Mouse (Mus musculus): ENCODE results near the gene Prr23a3. TPM values are rescaled to one million over a fixed set of nuclear protein-coding genes. Genes with fewer than 3 reads are reported as not detected.
A peak's percentile ranks its signal among the peaks of the same experiment; 100 is the strongest.

Prr23a3 gene
- polyA plus RNA-seq (2015; fragmentation: Nextera tagmentation; extraction: Ambion mirVana) = not detected in 2 replicates

DNA sequence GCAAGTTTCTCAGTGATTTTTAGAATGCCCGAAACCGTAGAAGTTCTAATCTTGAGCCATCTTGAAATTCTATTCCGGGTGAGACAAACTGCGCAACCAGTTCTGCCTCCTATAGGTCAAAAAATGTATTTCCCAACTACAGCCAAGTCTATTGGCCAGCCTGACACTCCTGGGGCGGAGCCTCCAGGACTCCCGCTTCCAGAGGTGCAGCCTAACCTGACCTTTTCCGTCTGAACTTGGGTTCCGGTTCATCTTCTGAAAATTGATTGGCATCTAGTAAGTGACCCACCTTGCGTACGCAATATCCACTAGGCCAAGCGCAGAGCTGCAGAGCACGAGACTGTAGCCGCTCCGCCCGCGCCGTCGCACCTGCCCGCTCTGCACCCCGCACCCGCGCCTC lies at the start of gene Prr23a3:
TSS of gene Prr23a3 (plus strand) at position 197 of the 400 bp plus-strand sequence.
- ATAC-seq = no peak
- Histone ChIP-seq H3K4me1 (no peaks in the 10 kb centered on the region), H3K27me3 (no peaks in the 10 kb centered on the region), H3K27ac (no peak within 1 kb of the TSS), H3K4me3 (no peak within 1 kb of the TSS), H3K4me2 (no peak within 1 kb of the TSS), H3K36me3 (ENCODE audit: poor library complexity, severe bottlenecking) (no peaks in the 10 kb centered on the region), H3K9me3 (replicated peaks) (0 out of 2 replicates have a peak, but pooled peaks cover 2% of the 10 kb centered on the region), H3K9ac (no peak within 1 kb of the TSS)
- WGBS = 67% methylated on average over 22 of the region's 22 CpGs

DNA sequence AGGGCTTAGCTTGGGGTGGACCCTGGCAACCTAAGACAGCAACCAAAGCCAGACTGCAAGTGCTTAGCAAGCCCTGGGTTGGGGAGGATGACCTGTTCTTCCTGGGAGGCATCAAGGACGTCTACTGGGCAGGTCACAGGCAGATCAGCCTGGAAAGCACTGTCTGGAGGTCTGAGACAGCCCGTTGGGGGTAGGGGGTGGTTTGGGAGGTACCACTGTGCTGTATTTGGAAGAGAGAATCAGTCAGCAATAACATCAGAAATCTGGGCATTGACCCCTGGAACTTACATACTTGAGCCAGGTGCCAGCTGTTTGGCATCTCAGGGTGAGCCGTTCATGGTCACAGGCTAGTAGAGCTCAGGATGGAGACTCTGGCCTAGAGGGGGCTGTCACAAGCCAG lies 48.5 kb upstream of the Prr23a3 start:
- WGBS = 69% methylated on average over 3 of the region's 3 CpGs

GRCm38 (mm10) chr9:98817592-98817991 lies 47.0 kb upstream of the Prr23a3 start:
- H3K4me3 ChIP-seq = no peak overlapping the region
- no peaks in the 10 kb centered on the region for H3K36me3 ChIP-seq (ENCODE audit: poor library complexity, severe bottlenecking)
- no peak overlapping the region for H3K4me2 ChIP-seq
- no peak overlapping the region for H3K27ac ChIP-seq
- WGBS = 95% methylated on average over 7 of the region's 7 CpGs
- no peaks in the 10 kb centered on the region for H3K27me3 ChIP-seq
- H3K9me3 ChIP-seq (replicated peaks) = no peaks in the 10 kb centered on the region
- no peaks in the 10 kb centered on the region for H3K4me1 ChIP-seq
- ATAC-seq = no peak
- H3K9ac ChIP-seq = no peak overlapping the region

More for the DNA sequence above, 48.5 kb upstream of the Prr23a3 start:
- no peak for ATAC-seq
- H3K9me3 ChIP-seq (replicated peaks) = no peaks in the 10 kb centered on the region
- no peaks in the 10 kb centered on the region for H3K36me3 ChIP-seq (ENCODE audit: poor library complexity, severe bottlenecking)
- H3K27me3 ChIP-seq = no peaks in the 10 kb centered on the region
- no peak overlapping the region for H3K27ac ChIP-seq
- H3K9ac ChIP-seq = no peak overlapping the region
- no peaks in the 10 kb centered on the region for H3K4me1 ChIP-seq
- no peak overlapping the region for H3K4me2 ChIP-seq
- no peak overlapping the region for H3K4me3 ChIP-seq

GRCm38 (mm10) chr9:98818971-98819370 lies 45.6 kb upstream of the Prr23a3 start:
- Histone ChIP-seq H3K27ac (no peak overlapping the region), H3K27me3 (no peaks in the 10 kb centered on the region), H3K4me1 (no peaks in the 10 kb centered on the region), H3K4me2 (no peak overlapping the region), H3K36me3 (ENCODE audit: poor library complexity, severe bottlenecking) (no peaks in the 10 kb centered on the region), H3K4me3 (no peak overlapping the region), H3K9me3 (replicated peaks) (0 out of 2 replicates have a peak, but pooled peaks cover 5% of the 10 kb centered on the region), H3K9ac (no peak overlapping the region)
- ATAC-seq = no peak
- WGBS = 90% methylated on average over 5 of the region's 5 CpGs

- H3K4me3 ChIP-seq = no peak overlapping the region
- H3K36me3 ChIP-seq (ENCODE audit: poor library complexity, severe bottlenecking) = no peaks in the 10 kb centered on the region
- H3K9me3 ChIP-seq (replicated peaks) = 0 out of 2 replicates have a peak, but pooled peaks cover 5% of the 10 kb centered on the region
- no peak for ATAC-seq
- H3K4me1 ChIP-seq = no peaks in the 10 kb centered on the region
- whole genome bisulfite sequencing = 88% methylated on average over 2 of the region's 2 CpGs
- no peak overlapping the region for H3K9ac ChIP-seq
- H3K4me2 ChIP-seq = no peak overlapping the region
- H3K27ac ChIP-seq = no peak overlapping the region
- no peaks in the 10 kb centered on the region for H3K27me3 ChIP-seq
These were observed 45.1 kb upstream of the Prr23a3 start for GRCm38 (mm10) chr9:98819481-98819880.

DNA sequence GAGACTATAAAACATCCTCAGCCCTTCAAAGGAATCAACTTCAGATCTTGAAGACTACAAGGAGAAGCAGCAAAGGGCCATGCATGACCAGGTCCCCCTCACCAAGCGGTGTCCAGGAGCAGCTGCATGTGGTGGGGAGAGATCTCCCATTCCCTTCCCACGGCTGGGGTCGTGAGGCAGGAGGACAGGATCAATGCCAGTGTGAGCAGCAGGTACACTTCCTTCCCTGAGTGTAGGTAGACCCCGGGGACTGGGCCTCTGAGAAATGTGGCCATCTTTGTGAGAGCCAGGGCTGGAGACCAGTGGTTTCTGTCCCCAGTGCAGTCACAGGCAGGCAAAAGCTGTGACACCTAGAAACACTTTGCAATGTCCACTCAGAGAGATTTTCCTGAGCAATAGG lies 44.1 kb upstream of the Prr23a3 start:
- Histone ChIP-seq H3K36me3 (ENCODE audit: poor library complexity, severe bottlenecking) (no peaks in the 10 kb centered on the region), H3K27me3 (no peaks in the 10 kb centered on the region), H3K4me2 (no peak overlapping the region), H3K27ac (no peak overlapping the region), H3K9ac (no peak overlapping the region), H3K9me3 (replicated peaks) (0 out of 2 replicates have a peak, but pooled peaks cover 5% of the 10 kb centered on the region), H3K4me3 (no peak overlapping the region), H3K4me1 (no peaks in the 10 kb centered on the region)
- 88% methylated on average over 4 of the region's 4 CpGs for WGBS
- no peak for ATAC-seq

DNA sequence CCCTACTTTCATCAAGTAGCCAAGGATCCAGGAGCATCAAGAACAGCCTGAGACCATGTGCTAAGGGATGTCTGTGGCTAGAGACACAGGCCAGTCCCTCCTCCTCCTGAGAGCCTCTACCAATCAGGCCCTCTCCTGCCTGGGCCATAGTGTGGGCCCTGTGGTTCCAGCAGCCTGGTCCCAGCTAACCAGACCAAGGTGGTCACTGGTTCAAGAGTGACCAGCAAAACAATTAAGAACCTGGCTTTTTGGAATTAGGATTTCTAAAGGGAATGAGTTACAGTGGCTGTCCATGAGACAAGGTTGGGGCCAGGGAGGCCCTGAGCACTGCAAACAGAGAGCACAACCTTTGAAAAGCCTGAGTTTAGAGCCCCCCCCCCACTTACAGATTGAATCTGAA lies 43.5 kb upstream of the Prr23a3 start:
- no peak for ATAC-seq
- H3K4me3 ChIP-seq = no peak overlapping the region
- 0 out of 2 replicates have a peak, but pooled peaks cover 5% of the 10 kb centered on the region for H3K9me3 ChIP-seq (replicated peaks)
- H3K27me3 ChIP-seq = no peaks in the 10 kb centered on the region
- no peak overlapping the region for H3K4me2 ChIP-seq
- no peak overlapping the region for H3K27ac ChIP-seq
- H3K9ac ChIP-seq = no peak overlapping the region
- no peaks in the 10 kb centered on the region for H3K4me1 ChIP-seq
- H3K36me3 ChIP-seq (ENCODE audit: poor library complexity, severe bottlenecking) = no peaks in the 10 kb centered on the region

DNA sequence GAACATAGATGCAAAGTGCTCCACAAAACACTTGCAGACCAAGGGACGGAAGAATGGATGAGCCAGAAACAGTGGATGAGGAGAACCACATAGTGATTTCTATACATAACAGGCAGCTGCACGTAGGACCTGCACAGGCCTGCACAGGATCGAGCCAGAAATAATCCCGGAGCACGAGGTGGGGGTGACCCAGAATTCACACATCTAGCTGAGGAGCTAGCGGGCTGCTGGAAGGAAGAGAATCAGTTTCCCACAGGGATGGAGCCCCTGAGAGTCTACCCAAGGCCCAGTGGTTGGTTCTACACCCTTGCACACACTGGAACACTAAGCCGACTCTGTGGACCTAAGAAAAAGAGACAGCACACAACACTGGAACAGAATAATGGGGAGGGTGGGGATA lies 40.8 kb upstream of the Prr23a3 start:
- 88% methylated on average over 7 of the region's 7 CpGs for WGBS
- Histone ChIP-seq H3K27ac (no peak overlapping the region), H3K9ac (no peak overlapping the region), H3K4me1 (no peaks in the 10 kb centered on the region), H3K4me2 (no peak overlapping the region), H3K9me3 (replicated peaks) (0 out of 2 replicates have a peak, but pooled peaks cover 5% of the 10 kb centered on the region), H3K27me3 (no peaks in the 10 kb centered on the region), H3K36me3 (ENCODE audit: poor library complexity, severe bottlenecking) (no peaks in the 10 kb centered on the region), H3K4me3 (no peak overlapping the region)
- no peak for ATAC-seq

DNA sequence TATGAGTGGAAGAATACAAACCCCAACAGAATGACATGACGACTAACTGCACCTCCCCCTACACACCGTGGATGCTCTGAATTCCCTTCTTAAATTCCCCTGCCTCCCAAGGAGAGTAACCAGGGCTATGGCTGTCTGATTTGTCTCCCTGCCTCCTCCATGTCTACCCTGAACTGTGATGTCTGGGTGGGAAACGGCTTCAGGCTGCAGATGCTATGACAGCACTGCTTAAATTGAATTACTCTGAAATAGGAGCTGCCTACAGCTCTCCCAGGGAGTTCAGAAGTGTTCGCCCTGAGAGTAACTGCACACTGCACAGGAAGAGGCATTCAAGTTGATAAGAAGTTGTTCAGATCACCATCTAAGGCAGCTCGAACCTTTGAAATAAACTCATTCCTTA lies 35.1 kb upstream of the Prr23a3 start:
- Histone ChIP-seq H3K9me3 (replicated peaks) (no peaks in the 10 kb centered on the region), H3K36me3 (ENCODE audit: poor library complexity, severe bottlenecking) (no peaks in the 10 kb centered on the region), H3K4me2 (no peak overlapping the region), H3K4me3 (no peak overlapping the region), H3K27ac (no peak overlapping the region), H3K4me1 (no peaks in the 10 kb centered on the region), H3K9ac (no peak overlapping the region), H3K27me3 (no peaks in the 10 kb centered on the region)
- 73% methylated on average over 5 of the region's 5 CpGs for WGBS
- no peak for ATAC-seq

DNA sequence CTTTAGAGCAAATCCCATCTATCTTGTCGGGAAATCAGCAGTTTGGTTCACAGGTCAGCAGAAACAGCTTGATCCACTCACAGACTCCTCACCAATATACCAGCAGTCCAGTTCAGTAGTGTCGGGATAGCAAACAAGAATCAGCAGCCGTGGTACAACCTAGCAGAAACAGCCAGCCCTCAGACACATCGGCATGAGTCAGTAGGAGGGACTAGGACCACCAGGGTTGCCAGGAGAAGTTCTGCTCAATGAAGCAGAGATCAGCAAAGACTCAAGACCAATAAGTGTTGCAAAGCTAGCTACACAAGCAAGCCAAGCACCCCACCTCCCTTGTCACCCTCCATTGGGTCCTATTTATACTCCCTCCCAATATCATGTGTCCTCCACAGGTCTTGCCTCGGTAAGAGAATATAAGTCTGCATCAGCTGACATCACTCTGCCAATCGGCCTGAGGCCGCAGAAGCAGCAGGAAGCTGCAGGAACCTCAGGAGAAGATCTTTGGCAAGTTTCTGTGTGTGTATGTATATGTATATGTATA lies 27.0 kb upstream of the Prr23a3 start:
- no peaks in the 10 kb centered on the region for H3K36me3 ChIP-seq (ENCODE audit: poor library complexity, severe bottlenecking)
- no peaks in the 10 kb centered on the region for H3K4me1 ChIP-seq
- no peak overlapping the region for H3K4me2 ChIP-seq
- no peaks in the 10 kb centered on the region for H3K27me3 ChIP-seq
- ATAC-seq = no peak
- no peak overlapping the region for H3K4me3 ChIP-seq
- H3K9ac ChIP-seq = no peak overlapping the region
- no peaks in the 10 kb centered on the region for H3K9me3 ChIP-seq (replicated peaks)
- 89% methylated on average over 7 of the region's 7 CpGs for WGBS
- H3K27ac ChIP-seq = no peak overlapping the region

DNA sequence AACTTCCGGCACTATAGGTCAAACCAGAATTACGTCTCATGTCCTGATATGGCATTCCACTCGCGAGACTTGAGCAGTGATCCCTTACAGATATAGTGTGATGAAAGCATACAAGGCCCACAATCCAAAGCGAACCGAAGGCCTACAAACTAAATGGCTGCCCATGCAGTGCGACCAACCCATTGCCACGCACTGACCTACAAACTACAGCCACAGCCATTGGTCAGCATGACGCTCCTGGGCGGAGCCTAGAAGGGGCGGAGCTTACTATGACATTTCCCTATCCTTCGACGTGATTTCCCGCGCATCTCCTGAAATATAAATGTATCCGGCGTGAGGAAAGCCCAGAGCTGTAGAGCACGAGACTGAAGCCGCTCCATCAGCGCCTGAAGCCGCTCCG lies 22.4 kb upstream of the Prr23a3 start, which contains the start of gene Prr23a1:
TSS of gene Prr23a1 (plus strand) at position 387 of the 400 bp plus-strand sequence.
- Histone ChIP-seq H3K9ac (no peak within 1 kb of the TSS), H3K4me2 (peak within 1 kb of the TSS; percentile 39; the same call in 1 of the 2 replicates), H3K9me3 (replicated peaks) (no peaks in the 10 kb centered on the region), H3K27me3 (no peaks in the 10 kb centered on the region), H3K36me3 (ENCODE audit: poor library complexity, severe bottlenecking) (no peaks in the 10 kb centered on the region), H3K4me1 (no peaks in the 10 kb centered on the region), H3K4me3 (peak within 1 kb of the TSS; percentile 13; the same call in 1 of the 2 replicates), H3K27ac (no peak within 1 kb of the TSS)
- 64% methylated on average over 22 of the region's 22 CpGs for WGBS
- 0 out of 2 replicates have a peak, but pooled peaks have one; percentile 19 for ATAC-seq

DNA sequence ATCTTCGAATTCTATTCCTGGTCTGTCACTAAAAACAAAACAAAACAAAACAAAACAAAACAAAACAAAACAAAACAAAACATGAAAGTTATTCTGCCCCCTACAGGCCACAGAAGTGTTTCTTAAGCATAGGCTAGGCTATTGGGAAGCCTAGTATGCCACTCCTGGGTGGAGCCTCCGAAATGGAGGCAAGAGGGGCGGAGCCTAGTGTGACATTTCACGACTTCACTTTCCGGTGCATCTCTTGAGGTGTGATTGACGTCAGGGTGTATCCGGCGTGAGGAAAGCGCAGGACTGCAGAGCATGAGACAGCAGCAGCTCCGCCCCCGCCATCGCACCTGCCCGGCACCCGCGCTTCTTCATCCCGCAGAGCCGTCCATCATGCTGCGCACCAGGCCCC lies 8.4 kb upstream of the Prr23a3 start, which contains the start of gene Prr23a2:
TSS of gene Prr23a2 (plus strand) at position 285 of the 400 bp plus-strand sequence.
- Histone ChIP-seq H3K4me3 (no peak within 1 kb of the TSS), H3K36me3 (ENCODE audit: poor library complexity, severe bottlenecking) (no peaks in the 10 kb centered on the region), H3K4me2 (no peak within 1 kb of the TSS), H3K9ac (no peak within 1 kb of the TSS), H3K27me3 (no peaks in the 10 kb centered on the region), H3K4me1 (no peaks in the 10 kb centered on the region), H3K9me3 (replicated peaks) (no peaks in the 10 kb centered on the region), H3K27ac (no peak within 1 kb of the TSS)
- WGBS = 83% methylated on average over 12 of the region's 18 CpGs
- no peak for ATAC-seq

DNA sequence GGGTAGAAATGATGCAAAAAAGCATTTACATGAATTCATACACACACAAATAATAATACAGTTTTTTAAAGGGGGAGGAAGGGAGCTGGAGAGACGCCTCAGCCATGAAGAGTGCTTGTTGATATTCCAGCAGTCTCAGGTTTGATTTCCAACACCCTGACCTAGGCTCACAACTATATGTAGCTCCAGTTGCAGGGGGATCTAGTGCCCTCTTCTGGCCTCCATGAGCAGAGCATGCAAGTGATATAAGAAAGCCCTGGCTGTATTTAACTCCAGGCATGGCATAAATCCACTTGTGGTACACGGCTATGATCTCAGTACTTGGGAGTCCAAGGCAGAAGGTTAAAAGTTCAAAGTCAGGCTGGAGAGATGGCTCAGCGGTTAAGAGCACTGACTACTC lies 1.1 kb upstream of the Prr23a3 start:
- H3K27me3 ChIP-seq = no peaks in the 10 kb centered on the region
- H3K4me3 ChIP-seq = no peak overlapping the region
- no peak overlapping the region for H3K27ac ChIP-seq
- H3K4me2 ChIP-seq = no peak overlapping the region
- no peaks in the 10 kb centered on the region for H3K4me1 ChIP-seq
- H3K9ac ChIP-seq = no peak overlapping the region
- H3K9me3 ChIP-seq (replicated peaks) = 0 out of 2 replicates have a peak, but pooled peaks cover 2% of the 10 kb centered on the region
- 70% methylated on average over 3 of the region's 3 CpGs for WGBS
- no peaks in the 10 kb centered on the region for H3K36me3 ChIP-seq (ENCODE audit: poor library complexity, severe bottlenecking)
- no peak for ATAC-seq
